Mouse (Mus musculus): ENCODE results near the gene Dpp7. TPM values are rescaled to one million over a fixed set of nuclear protein-coding genes. Genes with fewer than 3 reads are reported as not detected.

Gene Dpp7
- 24.6 and 31.8 TPM in 2 replicates for total RNA-seq (2021)
- long read RNA-seq, transcript Dpp7-201 (13 exons, 1,682 nt): major isoform, 18 of 32 reads
- long read RNA-seq, partial matches to known transcripts: 4 of 32 reads
- long read RNA-seq, other reads (novel, unspliced or antisense): 9 of 32 reads

DNA sequence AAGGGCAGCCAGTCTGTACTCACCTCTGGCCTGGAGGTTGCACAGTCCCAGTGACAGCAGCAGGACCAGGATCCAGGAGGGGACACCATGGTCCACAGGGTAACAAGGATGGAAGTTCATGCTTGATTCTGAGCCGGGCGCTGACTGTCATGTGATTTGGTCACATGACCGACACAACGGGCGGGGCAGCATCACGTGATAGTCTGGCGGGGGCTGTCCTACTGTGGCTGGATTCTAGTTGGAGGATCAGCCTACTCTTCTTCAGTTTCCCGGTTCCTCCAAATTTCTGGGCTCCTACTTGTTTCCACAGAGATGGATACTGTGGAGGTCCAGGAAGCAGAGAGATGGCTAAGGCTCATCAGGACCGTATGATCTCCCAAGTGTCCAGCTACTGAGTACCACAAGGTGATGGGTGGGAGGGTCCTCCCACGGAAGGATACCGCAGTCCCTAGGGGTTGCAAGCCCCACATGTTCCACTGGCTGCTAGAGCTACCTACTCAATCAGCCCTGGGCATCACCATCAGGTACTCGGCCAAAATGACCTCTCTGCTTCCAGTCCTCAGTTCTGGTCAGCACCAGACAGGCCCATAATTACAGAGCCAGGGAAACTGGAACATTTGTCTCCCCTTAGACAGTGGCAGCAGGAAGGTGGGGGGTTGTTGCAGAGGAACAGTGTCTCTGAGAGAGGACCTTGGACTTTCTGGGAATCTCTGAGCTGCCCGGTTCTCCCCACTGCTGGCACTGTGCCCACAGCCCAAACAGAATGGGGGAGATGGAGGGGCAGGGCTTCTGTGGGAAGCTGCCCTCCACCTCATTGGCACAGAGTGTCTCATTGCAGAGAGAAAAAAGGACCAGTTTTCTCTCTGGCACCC lies at the start of gene Dpp7:
Gene Dpp7 (minus strand): TSS at position 152 of the 872 bp plus-strand sequence.
- peak; percentile 74 for DNase-seq

DNA sequence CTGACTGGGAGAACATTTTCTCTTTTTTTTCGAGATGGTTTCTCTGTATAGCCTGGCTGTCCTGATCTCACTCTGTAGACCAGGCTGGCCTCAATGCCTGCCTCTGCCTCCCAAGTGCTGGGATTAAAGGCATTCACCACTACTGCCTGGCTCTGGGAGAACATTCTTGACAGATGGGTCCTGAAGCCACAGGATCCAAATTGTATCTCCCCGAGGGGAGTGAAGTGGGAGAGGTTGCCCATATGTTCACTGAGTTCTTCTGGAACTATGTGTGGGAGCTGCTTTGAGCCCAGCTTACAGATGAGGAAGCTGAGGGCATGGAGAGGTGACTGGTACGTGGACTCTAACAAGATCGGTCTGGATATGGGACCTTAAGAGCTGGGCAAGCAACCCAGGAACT lies 47.8 kb upstream of the Dpp7 start:
- no peak for DNase-seq

DNA sequence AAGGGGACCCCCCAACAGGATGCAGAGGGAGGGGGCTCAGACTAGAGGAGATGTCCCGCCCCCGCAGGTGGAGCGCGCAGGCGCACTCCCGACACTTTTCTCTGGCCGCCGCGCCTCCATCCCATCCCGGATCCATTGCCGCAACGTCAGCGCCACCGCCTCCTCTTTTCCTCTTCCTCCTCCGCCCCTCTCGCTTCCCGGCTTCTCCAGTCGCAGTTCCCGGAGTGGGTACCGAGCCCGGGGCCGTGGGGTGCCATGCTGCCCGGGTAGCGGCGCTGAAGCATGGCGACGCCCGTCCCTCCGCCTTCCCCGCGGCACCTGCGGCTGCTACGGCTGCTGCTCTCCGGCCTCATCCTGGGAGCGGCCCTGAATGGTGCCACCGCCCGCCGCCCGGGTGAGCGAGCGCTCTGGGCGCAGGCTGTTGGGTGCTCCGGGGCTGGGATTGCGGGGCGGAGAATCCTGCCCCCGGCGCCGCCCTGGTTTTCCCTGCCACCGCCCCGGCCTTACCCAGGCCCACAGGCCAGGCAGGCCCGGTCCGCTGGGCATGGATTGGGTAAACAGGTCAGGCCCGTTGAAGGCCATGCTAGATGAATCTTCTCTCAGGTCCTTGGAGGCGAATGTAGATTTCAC lies 46.9 kb upstream of the Dpp7 start:
- DNase-seq: peak; percentile 78

DNA sequence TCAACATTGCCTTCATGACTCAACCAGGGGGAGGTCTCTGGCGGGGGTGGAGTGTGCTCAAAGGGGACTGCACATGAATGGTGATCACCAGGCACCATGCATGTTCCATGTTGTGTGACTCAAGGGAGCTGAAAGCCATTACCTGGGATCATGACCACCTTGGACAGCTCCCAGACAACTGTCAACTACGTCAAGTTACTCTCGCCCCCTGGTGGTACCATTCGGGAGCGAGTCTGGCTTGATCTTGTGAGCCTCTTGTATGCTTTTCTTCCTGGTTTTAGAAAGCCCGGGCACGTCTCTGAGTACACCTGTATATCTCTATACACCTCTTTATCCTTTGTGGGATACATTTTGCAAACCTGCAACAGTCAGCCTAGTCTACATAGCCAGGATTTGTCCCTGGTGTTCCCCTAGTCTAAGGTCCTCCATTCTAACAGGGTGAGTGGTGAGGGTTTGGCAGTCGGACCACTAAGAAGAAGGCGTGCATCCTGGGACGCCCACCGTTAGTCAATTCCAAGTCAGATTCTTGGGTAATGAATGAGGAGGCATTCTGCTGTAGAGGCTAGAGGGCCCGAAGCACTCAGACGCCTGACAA lies 46.3 kb upstream of the Dpp7 start:
- DNase-seq: peak; percentile 68

DNA sequence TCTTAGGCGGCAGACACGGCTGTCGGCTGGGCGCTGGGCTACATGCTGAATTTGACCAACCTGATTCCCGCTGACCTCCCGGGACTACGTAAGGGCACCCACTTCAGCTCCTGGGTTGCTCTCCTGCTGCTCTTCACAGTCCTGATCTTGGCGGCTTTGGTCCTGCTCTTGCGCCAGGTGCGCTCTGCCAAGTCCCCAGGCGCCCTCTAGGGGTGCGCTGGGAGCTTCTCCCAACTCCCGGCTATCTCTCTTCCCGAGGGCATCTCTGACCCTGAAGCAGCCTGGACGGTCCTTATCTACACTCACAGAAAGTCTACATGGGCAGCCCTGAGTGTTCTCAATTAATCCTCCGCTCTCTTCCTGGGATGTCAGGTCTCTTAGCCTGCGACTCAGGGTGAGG lies 44.6 kb upstream of the Dpp7 start:
- DNase-seq: peak; percentile 76

DNA sequence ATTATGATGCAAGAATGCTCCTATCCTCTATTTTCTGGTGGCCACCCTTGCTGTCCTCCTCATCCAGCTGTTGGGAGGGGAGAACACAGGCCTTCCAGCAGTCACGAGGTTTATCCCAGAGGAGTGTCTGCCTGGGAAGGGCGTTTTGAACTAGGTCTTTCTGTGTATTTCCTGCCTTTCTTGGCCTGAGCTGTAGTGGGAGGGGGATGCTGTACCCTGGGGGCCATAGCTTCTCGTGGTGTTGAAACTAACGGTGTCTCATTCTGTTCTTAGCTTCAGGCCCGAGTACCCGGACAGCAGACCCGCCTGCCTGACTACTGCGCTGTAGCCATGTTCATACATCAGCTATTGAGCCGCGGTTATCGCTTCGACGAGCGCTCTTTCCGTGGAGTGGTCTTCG lies 44.1 kb upstream of the Dpp7 start:
- DNase-seq: no peak

DNA sequence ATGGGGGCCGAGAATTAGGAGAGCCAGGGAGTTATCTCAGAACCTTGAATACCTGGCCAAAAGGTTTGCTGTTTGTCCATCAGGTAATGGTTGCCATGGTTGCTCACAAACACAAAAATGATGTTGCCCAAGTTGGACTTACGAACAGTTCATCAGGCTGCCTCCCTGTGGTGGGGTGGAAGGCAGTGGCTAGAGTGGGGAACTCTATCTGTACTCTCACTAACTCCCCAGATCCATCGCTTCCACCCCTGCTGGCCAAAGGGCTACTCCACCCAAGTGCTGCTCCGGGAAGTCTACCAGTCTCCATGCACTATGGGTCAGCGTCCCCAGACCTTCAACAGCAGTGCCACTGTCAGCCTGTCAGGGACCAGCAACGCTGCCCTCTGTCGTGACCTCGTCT lies 42.9 kb upstream of the Dpp7 start, which contains the start of gene Npdc1:
Gene Npdc1 (plus strand): TSS at position 301 of the 400 bp plus-strand sequence.
- no peak for DNase-seq

DNA sequence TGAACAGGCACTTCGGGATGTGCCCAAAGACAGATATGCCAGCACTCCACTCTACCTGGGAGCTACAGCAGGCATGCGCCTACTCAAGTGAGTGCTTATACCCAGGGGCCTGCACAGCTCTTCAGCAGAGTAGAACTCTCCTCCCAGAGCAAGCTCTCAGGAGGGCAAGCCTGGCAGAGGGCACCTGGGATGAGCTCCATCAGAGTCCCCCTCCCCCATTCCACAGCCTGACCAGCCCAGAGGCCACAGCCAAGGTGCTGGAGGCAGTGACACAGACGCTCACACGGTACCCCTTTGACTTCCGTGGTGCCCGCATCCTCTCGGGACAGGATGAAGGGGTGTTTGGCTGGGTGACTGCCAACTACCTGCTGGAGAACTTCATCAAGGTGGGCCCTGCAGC lies 41.9 kb upstream of the Dpp7 start:
- DNase-seq: no peak

DNA sequence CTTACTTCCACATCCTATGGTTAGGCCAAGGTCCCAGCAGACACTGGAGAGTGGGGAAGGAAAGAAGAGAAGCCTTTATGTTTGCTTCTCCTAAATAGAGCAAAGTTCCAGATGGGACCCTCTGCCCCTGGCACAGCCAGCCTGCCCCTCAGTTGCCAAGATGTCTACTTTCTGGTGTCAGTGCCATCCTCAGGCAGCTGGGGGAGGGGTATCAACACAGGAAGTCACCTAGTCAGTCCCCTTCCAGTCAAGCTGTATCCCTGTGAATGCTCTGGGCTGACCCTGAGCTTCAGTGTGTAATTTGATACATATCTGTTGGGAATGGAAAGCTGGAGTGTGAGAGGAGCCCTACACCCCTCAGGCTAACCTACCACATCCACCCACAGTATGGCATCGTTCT lies 40.9 kb upstream of the Dpp7 start:
- no peak for DNase-seq

DNA sequence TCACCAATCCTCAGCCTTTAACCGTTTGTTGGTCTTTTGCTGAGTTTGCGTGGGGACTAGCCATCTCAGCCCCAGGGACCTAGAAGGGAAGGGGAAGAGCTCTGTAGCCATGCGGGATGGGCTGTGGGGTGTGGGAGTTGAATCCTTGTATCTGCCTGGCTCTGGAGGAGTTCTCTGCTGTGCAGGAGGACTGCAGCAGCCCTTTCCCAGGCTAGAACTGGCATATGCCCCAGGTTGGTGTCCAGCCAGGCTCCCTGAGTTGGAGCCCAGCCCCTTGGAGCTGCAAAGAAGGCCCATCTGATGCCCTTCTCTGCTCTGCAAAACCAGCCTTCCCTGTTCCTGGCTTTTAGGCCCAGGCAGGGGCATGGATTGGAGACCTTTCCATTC lies 40.4 kb upstream of the Dpp7 start:
- DNase-seq: peak; percentile 17

DNA sequence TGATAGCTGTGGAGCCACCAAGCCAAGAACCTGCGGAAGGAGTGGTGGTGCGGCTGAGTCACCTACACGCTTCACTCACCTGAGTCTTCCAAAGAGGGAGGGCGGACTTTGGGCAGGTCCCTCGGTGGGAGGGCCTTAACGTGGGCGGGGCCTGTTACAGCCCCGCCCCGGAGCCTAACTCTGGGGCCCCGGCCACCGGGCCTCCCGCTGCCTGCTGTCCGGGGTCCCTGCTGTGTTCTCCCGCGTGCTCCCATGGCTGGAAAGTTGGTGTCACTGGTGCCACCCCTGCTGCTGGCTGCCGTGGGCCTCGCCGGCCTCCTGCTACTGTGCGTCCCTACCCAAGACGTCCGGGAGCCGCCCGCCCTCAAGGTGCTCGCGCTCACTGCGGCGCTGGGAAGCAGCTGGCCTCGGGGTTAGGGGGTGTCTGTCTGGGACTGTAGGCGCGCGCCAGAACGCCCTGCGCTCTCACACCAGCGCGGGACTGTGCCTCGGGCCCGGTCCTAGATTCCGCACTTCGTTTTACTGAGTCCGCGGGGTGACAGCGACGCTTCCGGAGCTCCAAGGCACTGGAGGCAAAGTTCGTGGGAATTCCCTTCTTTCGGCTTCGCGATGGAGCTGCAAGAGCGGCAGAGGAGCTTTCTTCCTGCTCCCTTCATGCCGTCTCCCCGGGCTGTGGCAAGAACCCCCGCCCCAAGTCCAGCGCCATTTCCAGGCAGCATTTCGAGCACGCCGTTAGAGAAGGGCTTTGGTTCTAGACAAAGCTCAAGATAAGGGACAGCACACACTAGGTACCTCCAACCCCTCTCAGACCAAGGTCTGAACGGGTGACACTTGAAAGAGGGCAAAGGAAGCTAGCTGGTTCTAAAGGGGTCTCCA lies 39.8 kb upstream of the Dpp7 start, which contains the start of gene Entpd2:
Gene Entpd2 (plus strand): TSS at position 154 of the 876 bp plus-strand sequence.
- peak; percentile 27 for DNase-seq

DNA sequence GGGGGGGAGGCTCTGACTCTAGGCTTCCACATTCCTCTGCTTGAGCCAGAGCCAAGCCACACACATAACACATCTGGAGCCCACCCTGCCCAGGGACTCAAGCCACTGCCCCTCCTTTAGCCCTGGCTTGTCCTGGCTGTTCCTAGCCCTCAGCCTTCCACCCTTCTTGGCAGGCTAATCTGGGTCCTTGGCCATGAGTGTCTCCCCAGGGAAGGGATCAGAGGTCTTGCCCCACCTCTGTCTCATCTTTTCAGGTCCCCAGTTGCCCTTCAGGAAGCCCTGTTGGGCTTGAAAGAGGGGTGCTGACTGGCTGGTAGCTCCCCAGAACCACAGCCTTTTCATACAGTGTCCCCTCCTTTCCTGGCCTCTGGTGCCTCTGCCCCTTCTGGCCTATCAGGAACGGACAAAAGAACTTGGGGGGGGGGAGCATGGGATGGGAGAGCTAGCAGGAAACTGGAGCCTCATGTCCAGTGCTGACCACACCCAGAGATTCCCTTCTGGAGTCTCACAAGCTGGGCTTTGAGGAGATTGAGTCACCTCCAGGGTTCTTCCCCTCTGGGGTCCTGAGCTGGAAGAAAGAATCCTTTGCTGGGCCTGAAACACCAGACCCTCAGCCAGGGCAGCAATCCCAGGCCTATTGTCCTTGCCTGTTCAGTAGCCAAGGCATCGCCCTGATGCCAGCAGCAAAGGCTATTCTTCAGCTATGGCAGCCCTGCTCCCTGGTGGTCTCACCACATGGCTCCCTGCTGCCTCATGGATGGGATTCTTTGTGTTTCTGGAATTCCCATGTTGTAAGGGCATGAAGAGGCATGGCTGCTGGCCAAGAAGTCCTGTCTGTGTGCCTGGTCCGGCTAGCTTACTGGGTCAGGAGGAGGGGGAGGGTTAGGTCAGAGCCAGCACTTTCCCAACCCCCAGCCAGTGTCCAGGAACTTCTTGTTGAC lies 38.4 kb upstream of the Dpp7 start:
- no peak for DNase-seq

DNA sequence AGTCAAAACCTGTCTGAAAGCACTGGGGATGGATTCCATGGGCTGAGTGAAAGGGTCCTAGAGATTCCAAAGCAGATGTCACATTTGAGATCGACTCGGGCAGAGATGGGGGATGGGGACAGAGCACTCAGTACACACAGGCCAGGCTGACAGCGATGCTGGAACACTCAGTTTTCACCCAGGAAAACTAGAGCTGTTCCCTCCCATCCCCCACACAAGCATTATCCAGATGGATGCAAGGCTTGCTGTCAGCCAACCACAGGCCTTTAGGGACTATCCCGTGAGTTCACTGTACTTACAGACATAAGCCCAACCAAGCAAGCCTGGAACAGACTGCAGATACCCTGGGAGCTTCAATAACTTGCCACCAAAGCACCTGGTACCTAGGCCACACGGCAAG lies 35.1 kb upstream of the Dpp7 start:
- no peak for DNase-seq

DNA sequence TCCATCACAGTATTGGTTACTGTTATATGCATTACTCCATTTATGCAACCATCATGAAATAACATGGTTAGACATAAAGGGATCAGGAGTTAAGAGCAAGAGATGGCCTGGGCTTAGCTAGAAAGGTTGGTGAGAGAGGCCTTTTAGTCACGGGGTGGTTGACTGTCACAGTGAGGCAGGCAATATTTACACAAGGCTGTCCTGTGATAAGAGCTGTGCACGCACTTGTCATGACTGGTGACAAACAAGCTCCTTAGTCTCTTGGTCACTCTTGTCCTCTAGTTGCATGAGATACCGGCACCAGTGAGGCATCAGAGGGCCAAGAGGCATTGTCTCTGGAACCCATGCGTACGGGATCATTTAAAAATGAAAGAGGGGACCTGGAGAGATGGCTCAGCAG lies 28.3 kb upstream of the Dpp7 start:
- DNase-seq: no peak

DNA sequence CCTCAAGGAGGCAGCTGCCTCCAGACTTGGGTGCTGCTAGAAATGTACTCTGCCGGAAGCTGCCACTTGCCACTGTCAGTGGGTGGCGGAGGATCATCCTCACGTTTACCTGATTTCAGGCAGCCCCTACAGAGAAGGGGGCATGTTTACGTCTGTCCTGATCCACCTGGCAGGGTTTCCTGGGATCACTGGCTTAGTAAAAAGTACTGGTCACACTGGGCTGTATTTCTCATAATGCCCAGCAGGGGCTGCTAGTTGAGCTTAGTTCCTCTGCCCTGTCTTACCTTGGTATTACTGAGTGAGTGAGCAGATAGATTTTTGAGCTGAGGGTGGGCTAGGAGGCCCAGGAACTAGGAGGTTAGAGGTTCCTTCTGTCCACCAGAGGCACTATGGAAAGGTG lies 20.4 kb upstream of the Dpp7 start:
- peak; percentile 57 for DNase-seq

DNA sequence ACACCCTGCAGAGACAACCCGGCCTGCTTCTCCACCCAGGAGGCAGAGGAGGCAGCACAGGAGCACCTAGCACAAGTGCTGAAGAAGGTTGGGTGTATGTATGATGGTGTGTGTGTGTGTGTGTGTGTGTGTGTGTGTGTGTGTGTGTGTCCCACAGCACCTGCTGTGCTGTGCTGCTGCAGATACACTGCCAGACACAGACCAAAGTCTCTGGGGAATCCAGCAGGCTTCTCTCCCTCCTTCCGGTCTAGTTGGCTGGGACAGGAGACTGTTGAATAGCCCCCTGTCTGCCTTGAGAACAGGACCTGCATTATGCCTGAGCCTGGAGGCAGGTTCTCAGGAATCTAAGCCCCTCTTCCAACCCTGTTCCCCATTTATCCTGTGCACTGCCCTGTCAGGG lies 17.3 kb upstream of the Dpp7 start:
- no peak for DNase-seq

DNA sequence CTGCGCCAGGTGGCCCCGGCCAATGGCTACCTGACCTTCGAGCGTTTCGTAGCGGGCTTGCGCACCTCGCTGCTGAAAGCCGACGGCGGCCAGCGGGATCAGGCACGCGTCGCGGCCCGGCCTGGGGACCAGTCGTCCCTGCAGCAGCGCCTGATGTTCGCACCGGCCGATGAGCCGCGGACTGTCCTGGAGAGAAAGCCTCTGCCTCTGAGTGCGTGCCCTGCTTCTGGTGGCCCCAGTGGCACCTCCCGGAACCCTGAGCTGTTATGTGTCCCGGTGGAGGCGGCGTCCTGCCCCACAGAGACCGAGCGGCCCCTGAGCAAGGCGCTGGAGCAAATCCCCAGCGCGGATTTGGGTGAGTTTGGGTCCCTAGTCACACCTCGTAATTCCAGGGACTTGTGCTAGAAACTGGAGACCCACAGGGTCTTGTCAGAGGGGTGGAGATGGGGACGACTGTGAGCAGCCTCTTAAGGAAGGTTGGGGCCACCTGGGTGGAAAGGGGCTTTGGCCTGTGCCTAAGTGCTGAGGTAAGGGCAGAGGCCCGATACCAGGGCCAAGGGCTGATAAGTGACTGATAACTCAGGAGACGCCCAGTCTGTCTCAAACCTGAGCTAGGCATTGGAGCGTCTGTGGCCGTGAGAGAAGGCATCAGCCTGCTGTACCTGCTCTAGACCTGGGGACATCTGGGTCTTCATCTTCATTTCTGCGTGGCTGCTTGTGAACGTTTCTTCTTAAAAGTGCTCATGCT lies 16.7 kb upstream of the Dpp7 start:
- no peak for DNase-seq

DNA sequence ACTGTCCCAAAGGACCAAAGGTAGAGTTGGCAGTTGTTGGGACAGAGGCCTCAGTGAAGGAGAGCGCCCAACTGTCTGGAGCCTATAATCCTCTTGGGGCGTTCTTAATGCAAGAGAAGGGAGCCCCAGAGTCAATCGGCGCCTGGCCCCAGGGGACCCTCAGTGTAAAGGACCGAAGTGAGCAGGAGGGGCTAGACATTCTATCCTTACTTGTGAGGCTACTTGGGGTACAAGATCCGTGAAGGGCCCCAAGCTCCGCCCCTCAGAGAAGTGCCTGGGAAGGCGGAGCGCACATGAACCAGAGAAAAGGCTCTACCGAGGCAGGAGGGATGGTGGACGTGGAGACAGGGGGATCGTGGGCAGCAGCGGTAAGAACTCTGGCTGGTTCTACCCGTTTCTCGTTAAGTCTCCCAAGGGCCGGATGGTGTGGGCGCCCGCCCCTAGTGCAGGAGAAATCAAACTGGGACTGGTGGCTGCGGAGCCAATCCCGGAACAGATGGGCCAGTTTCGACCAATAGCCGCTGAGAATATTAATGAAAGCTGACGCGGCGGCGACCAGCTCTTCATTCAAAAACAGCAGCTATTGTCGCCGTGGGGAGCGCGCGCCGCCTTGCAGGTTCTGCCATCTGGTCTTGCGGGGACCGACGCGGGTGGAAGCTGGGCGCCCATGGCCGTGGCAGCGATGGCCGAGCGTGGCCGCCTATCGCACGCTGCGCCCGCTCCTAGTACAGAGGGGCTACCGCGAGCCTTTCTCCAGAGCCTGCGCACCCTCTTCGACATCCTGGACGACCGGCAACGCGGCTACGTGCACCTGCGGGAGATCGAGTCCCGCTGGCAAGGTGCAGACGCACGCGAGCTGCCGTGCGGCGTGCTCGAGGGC lies 15.8 kb upstream of the Dpp7 start, which contains the start of gene Sapcd2:
Gene Sapcd2 (plus strand): TSS at position 558 of the 880 bp plus-strand sequence.
- DNase-seq: peak; percentile 85

DNA sequence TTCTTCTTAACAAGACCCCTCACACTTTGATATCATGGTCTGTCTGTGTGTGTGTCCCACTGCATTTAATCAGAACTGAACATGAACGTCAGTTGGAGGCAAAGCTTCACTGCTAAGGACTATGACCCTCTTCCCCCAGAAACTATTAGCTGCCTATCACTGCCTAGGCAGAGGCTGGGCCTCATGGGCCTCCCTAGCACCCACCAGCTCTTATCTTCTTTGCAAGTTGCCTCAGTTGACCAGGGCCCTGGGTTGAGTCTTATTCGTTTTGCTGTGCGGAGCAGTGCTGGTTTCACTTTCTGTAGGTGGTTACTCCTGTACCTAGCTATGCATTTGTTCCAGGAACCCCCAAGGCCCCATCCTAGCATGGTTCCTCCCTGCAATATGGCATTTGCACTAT lies 13.8 kb upstream of the Dpp7 start:
- no peak for DNase-seq

All from adrenal gland, postnatal 25 days (tissue).